Mouse (Mus musculus): Measurements from ENCODE around the gene Dhodh. TPM values are rescaled to one million over a fixed set of nuclear protein-coding genes. Genes with fewer than 3 reads are reported as not detected.
A peak's percentile ranks its signal among the peaks of the same experiment; 100 is the strongest.

Dhodh gene
- polyA plus RNA-seq, 2 experiments: 12.5 to 15.3 TPM

- H3K4me2 ChIP-seq (ENCODE audit: low read depth): peak overlapping the region; percentile 95
- H3K27me3 ChIP-seq (ENCODE audit: control insufficient read depth, insufficient read depth, low read length): no peaks in the 10 kb centered on the region
- H3K4me3 ChIP-seq (ENCODE audit: insufficient read depth in 1 of 2, low read depth in 2 of 2, low read length in 2 of 2): peak overlapping the region in 1 of 2 experiments; percentile 98; a peak in 2 of 4 replicates
- ATAC-seq (ENCODE audit: insufficient read depth) (no peak), DNase-seq (ENCODE audit: low read depth in 3 of 3, low spot score in 3 of 3) (no peak)
- no peaks in the 10 kb centered on the region for H3K9me3 ChIP-seq (ENCODE audit: control insufficient read depth, low read length)
- peaks cover 16 to 17% of the 10 kb centered on the region in 2 experiments for H3K4me1 ChIP-seq (replicated peaks; ENCODE audit: control insufficient read depth in 2 of 2, insufficient read depth in 2 of 2, low read length in 1 of 2)
- TF ChIP-seq EP300 (IDR thresholded peaks at IDR 0.05; ENCODE audit: low read depth): no peak
- TF ChIP-seq CTCF (IDR thresholded peaks at IDR 0.05; ENCODE audit: low read depth): no peak
- H3K27ac ChIP-seq: no peak overlapping the region
- WGBS (ENCODE audit: insufficient replicate concordance): 29% methylated on average over 2 of the region's 2 CpGs
- H3K9ac ChIP-seq (replicated peaks): no peak overlapping the region
- H3K36me3 ChIP-seq (replicated peaks; ENCODE audit: control insufficient read depth, insufficient read depth, low read depth): peaks cover 29% of the 10 kb centered on the region
Measured at GRCm38 (mm10) chr8:109563881-109564280, 44.6 kb downstream of the Dhodh start.

GRCm38 (mm10) chr8:109551663-109552062 lies 56.8 kb downstream of the Dhodh start:
- Histone ChIP-seq H3K36me3 (replicated peaks; ENCODE audit: control insufficient read depth, insufficient read depth, low read depth) (peaks cover 72% of the 10 kb centered on the region), H3K4me1 (replicated peaks; ENCODE audit: control insufficient read depth in 2 of 2, insufficient read depth in 2 of 2, low read length in 1 of 2) (no peaks in the 10 kb centered on the region), H3K9me3 (ENCODE audit: control insufficient read depth, low read length) (no peaks in the 10 kb centered on the region), H3K4me2 (ENCODE audit: low read depth) (no peak overlapping the region), H3K4me3 (ENCODE audit: insufficient read depth in 1 of 2, low read depth in 2 of 2, low read length in 2 of 2) (no peak overlapping the region), H3K27ac (no peak overlapping the region), H3K9ac (replicated peaks) (no peak overlapping the region), H3K27me3 (ENCODE audit: control insufficient read depth, insufficient read depth, low read length) (no peaks in the 10 kb centered on the region)
- WGBS (ENCODE audit: insufficient replicate concordance): 34% methylated on average over 3 of the region's 3 CpGs
- peak; percentile 81 for TF ChIP-seq CTCF (IDR thresholded peaks at IDR 0.05; ENCODE audit: low read depth)
- no peak for TF ChIP-seq EP300 (IDR thresholded peaks at IDR 0.05; ENCODE audit: low read depth)
- DNase-seq (ENCODE audit: low read depth in 3 of 3, low spot score in 3 of 3): no peak
- no peak for ATAC-seq (ENCODE audit: insufficient read depth)

- ATAC-seq (ENCODE audit: insufficient read depth) (no peak), DNase-seq (ENCODE audit: low read depth in 3 of 3, low spot score in 3 of 3) (no peak)
- no peaks in the 10 kb centered on the region for H3K27me3 ChIP-seq (ENCODE audit: control insufficient read depth, insufficient read depth, low read length)
- no peak overlapping the region for H3K27ac ChIP-seq
- 18% methylated on average over 3 of the region's 3 CpGs for WGBS (ENCODE audit: insufficient replicate concordance)
- peaks cover 12% of the 10 kb centered on the region for H3K36me3 ChIP-seq (replicated peaks; ENCODE audit: control insufficient read depth, insufficient read depth, low read depth)
- no peak overlapping the region for H3K9ac ChIP-seq (replicated peaks)
- H3K4me2 ChIP-seq (ENCODE audit: low read depth): no peak overlapping the region
- no peaks in the 10 kb centered on the region for H3K9me3 ChIP-seq (ENCODE audit: control insufficient read depth, low read length)
- TF ChIP-seq EP300 (IDR thresholded peaks at IDR 0.05; ENCODE audit: low read depth): no peak
- TF ChIP-seq CTCF (IDR thresholded peaks at IDR 0.05; ENCODE audit: low read depth): no peak
- H3K4me1 ChIP-seq (replicated peaks; ENCODE audit: control insufficient read depth in 2 of 2, insufficient read depth in 2 of 2, low read length in 1 of 2): no peaks in the 10 kb centered on the region
- no peak overlapping the region for H3K4me3 ChIP-seq (ENCODE audit: insufficient read depth in 1 of 2, low read depth in 2 of 2, low read length in 2 of 2)
Measured at GRCm38 (mm10) chr8:109544049-109544448, 64.4 kb downstream of the Dhodh start.

GRCm38 (mm10) chr8:109542748-109543519 lies 65.5 kb downstream of the Dhodh start:
- ATAC-seq (ENCODE audit: insufficient read depth): no peak
- Histone ChIP-seq H3K4me3 (ENCODE audit: insufficient read depth in 1 of 2, low read depth in 2 of 2, low read length in 2 of 2) (no peak overlapping the region), H3K9me3 (ENCODE audit: control insufficient read depth, low read length) (no peaks in the 10 kb centered on the region), H3K36me3 (replicated peaks; ENCODE audit: control insufficient read depth, insufficient read depth, low read depth) (peaks cover 5% of the 10 kb centered on the region), H3K4me1 (replicated peaks; ENCODE audit: control insufficient read depth in 2 of 2, insufficient read depth in 2 of 2, low read length in 1 of 2) (no peaks in the 10 kb centered on the region), H3K27ac (no peak overlapping the region), H3K4me2 (ENCODE audit: low read depth) (no peak overlapping the region), H3K9ac (replicated peaks) (no peak overlapping the region), H3K27me3 (ENCODE audit: control insufficient read depth, insufficient read depth, low read length) (no peaks in the 10 kb centered on the region)
- no peak for DNase-seq (ENCODE audit: low read depth in 3 of 3, low spot score in 3 of 3)
- 65% methylated on average over 8 of the region's 8 CpGs for WGBS (ENCODE audit: insufficient replicate concordance)
- TF ChIP-seq EP300 (IDR thresholded peaks at IDR 0.05; ENCODE audit: low read depth): no peak
- no peak for TF ChIP-seq CTCF (IDR thresholded peaks at IDR 0.05; ENCODE audit: low read depth)

- 58% methylated on average over 5 of the region's 5 CpGs for WGBS (ENCODE audit: insufficient replicate concordance)
- no peaks in the 10 kb centered on the region for H3K4me1 ChIP-seq (replicated peaks; ENCODE audit: control insufficient read depth in 2 of 2, insufficient read depth in 2 of 2, low read length in 1 of 2)
- H3K4me2 ChIP-seq (ENCODE audit: low read depth): no peak overlapping the region
- H3K9ac ChIP-seq (replicated peaks): no peak overlapping the region
- ATAC-seq (ENCODE audit: insufficient read depth) (no peak), DNase-seq (ENCODE audit: low read depth in 3 of 3, low spot score in 3 of 3) (no peak)
- TF ChIP-seq CTCF (IDR thresholded peaks at IDR 0.05; ENCODE audit: low read depth) (no peak), EP300 (IDR thresholded peaks at IDR 0.05; ENCODE audit: low read depth) (no peak)
- H3K27me3 ChIP-seq (ENCODE audit: control insufficient read depth, insufficient read depth, low read length): no peaks in the 10 kb centered on the region
- H3K4me3 ChIP-seq (ENCODE audit: insufficient read depth in 1 of 2, low read depth in 2 of 2, low read length in 2 of 2): no peak overlapping the region
- H3K27ac ChIP-seq: no peak overlapping the region
- no peaks in the 10 kb centered on the region; the same call in 1 of the 2 replicates for H3K36me3 ChIP-seq (replicated peaks; ENCODE audit: control insufficient read depth, insufficient read depth, low read depth)
- no peaks in the 10 kb centered on the region for H3K9me3 ChIP-seq (ENCODE audit: control insufficient read depth, low read length)
Measured at GRCm38 (mm10) chr8:109542165-109542564, 66.3 kb downstream of the Dhodh start.

Other genes with a start within 250 kb of the Dhodh start
- gene Pmfbp1, start 114.6 kb downstream of the Dhodh start, polyA plus RNA-seq (2012; rRNA removed): not detected in 2 replicates
- not detected in 2 replicates for gene Pmfbp1, start 114.6 kb downstream of the Dhodh start, polyA plus RNA-seq (2014; fragmentation: Nextera tagmentation; extraction: Ambion mirVana)
- gene Dhx38, start 42.8 kb downstream of the Dhodh start, polyA plus RNA-seq (2012; rRNA removed): 7.9 and 8.6 TPM in 2 replicates
- 8.2 TPM in 2 replicates for gene Dhx38, start 42.8 kb downstream of the Dhodh start, polyA plus RNA-seq (2014; fragmentation: Nextera tagmentation; extraction: Ambion mirVana)
- gene Txnl4b, start 42.8 kb downstream of the Dhodh start, polyA plus RNA-seq (2012; rRNA removed): 2.2 TPM in 2 replicates
- 10.0 and 12.8 TPM in 2 replicates for gene Txnl4b, start 42.8 kb downstream of the Dhodh start, polyA plus RNA-seq (2014; fragmentation: Nextera tagmentation; extraction: Ambion mirVana)
- gene Hp, start 29.5 kb downstream of the Dhodh start, polyA plus RNA-seq (2012; rRNA removed): 21.8 and 31.9 TPM in 2 replicates
- gene Hp, start 29.5 kb downstream of the Dhodh start, polyA plus RNA-seq (2014; fragmentation: Nextera tagmentation; extraction: Ambion mirVana): 27.8 and 50.8 TPM in 2 replicates
- gene Pkd1l3, start 5.8 kb upstream of the Dhodh start, polyA plus RNA-seq (2012; rRNA removed): 0.76 and 0.88 TPM in 2 replicates
- gene Pkd1l3, start 5.8 kb upstream of the Dhodh start, polyA plus RNA-seq (2014; fragmentation: Nextera tagmentation; extraction: Ambion mirVana): 0.37 and 0.71 TPM in 2 replicates
- 14.4 and 19.5 TPM in 2 replicates for gene Ist1, start 84.6 kb upstream of the Dhodh start, polyA plus RNA-seq (2012; rRNA removed)
- 31.1 and 32.6 TPM in 2 replicates for gene Ist1, start 84.6 kb upstream of the Dhodh start, polyA plus RNA-seq (2014; fragmentation: Nextera tagmentation; extraction: Ambion mirVana)
- gene Zfp821, start 96.9 kb upstream of the Dhodh start, polyA plus RNA-seq (2012; rRNA removed): 3.2 and 4.8 TPM in 2 replicates
- gene Zfp821, start 96.9 kb upstream of the Dhodh start, polyA plus RNA-seq (2014; fragmentation: Nextera tagmentation; extraction: Ambion mirVana): 5.0 and 5.4 TPM in 2 replicates
- 2.2 and 2.5 TPM in 2 replicates for gene Atxn1l, start 129.1 kb upstream of the Dhodh start, polyA plus RNA-seq (2012; rRNA removed)
- 2.0 and 2.1 TPM in 2 replicates for gene Atxn1l, start 129.1 kb upstream of the Dhodh start, polyA plus RNA-seq (2014; fragmentation: Nextera tagmentation; extraction: Ambion mirVana)
- gene Ap1g1, start 169.9 kb upstream of the Dhodh start, polyA plus RNA-seq (2012; rRNA removed): 12.5 and 13.8 TPM in 2 replicates
- gene Ap1g1, start 169.9 kb upstream of the Dhodh start, polyA plus RNA-seq (2014; fragmentation: Nextera tagmentation; extraction: Ambion mirVana): 10.0 and 12.1 TPM in 2 replicates